Mouse (Mus musculus): ENCODE measurements around the gene Inha. TPM values are rescaled to one million over a fixed set of nuclear protein-coding genes. Genes with fewer than 3 reads are reported as not detected.

Gene Inha
- polyA plus RNA-seq (2015; fragmentation: Nextera tagmentation; extraction: Ambion mirVana), result 3.6 and 4.6 TPM in 2 replicates

GRCm38 (mm10) chr1:75507006-75507405 lies at the start of gene Inha:
Gene Inha, plus strand, starts transcription at chr1:75507077.
- H3K4me3 ChIP-seq, result peak within 1 kb of the TSS; percentile 79
- H3K27ac ChIP-seq, result peak within 1 kb of the TSS; percentile 98
- H3K9ac ChIP-seq, result peak within 1 kb of the TSS; percentile 99
- peaks cover 48% of the 10 kb centered on the region for H3K4me1 ChIP-seq
- no peaks in the 10 kb centered on the region for H3K27me3 ChIP-seq
- H3K9me3 ChIP-seq, result no peaks in the 10 kb centered on the region
- peaks cover 17% of the 10 kb centered on the region for H3K36me3 ChIP-seq
- peak within 1 kb of the TSS; percentile 79 for H3K4me2 ChIP-seq
- ATAC-seq (ENCODE audit: borderline replicate concordance, extremely low read depth, low FRiP score, low TSS enrichment), result no peak
- WGBS, result 47% methylated on average over 10 of the region's 10 CpGs

- no peak overlapping the region for H3K4me3 ChIP-seq
- H3K4me1 ChIP-seq, result peaks cover 22% of the 10 kb centered on the region
- H3K4me2 ChIP-seq, result peak overlapping the region; percentile 77
- no peaks in the 10 kb centered on the region for H3K36me3 ChIP-seq
- 5% methylated on average over 10 of the region's 10 CpGs for WGBS
- H3K27ac ChIP-seq, result no peak overlapping the region
- H3K9ac ChIP-seq, result no peak overlapping the region
- no peaks in the 10 kb centered on the region for H3K9me3 ChIP-seq
- ATAC-seq (ENCODE audit: borderline replicate concordance, extremely low read depth, low FRiP score, low TSS enrichment), result 0 out of 2 replicates have a peak, but pooled peaks have one; percentile 23
- H3K27me3 ChIP-seq, result peaks cover 63% of the 10 kb centered on the region
These were observed 49.2 kb upstream of the Inha start for GRCm38 (mm10) chr1:75457710-75458024.

GRCm38 (mm10) chr1:75458025-75458788 lies 48.7 kb upstream of the Inha start:
- 4% methylated on average over 42 of the region's 42 CpGs for WGBS
- Histone ChIP-seq H3K9ac (peak overlapping the region; percentile 32; the same call in 1 of the 2 replicates), H3K36me3 (no peaks in the 10 kb centered on the region), H3K4me2 (peak overlapping the region; percentile 77), H3K4me1 (peaks cover 22% of the 10 kb centered on the region), H3K27me3 (peaks cover 58% of the 10 kb centered on the region), H3K4me3 (peak overlapping the region; percentile 38), H3K9me3 (no peaks in the 10 kb centered on the region), H3K27ac (peak overlapping the region; percentile 22; the same call in 1 of the 2 replicates)
- peak; percentile 72 for ATAC-seq (ENCODE audit: borderline replicate concordance, extremely low read depth, low FRiP score, low TSS enrichment)

GRCm38 (mm10) chr1:75458789-75459684 lies 47.8 kb upstream of the Inha start:
- 9% methylated on average over 23 of the region's 23 CpGs for WGBS
- H3K9me3 ChIP-seq, result no peaks in the 10 kb centered on the region
- H3K4me1 ChIP-seq, result peaks cover 22% of the 10 kb centered on the region
- H3K27me3 ChIP-seq, result peaks cover 51% of the 10 kb centered on the region
- H3K27ac ChIP-seq, result peak overlapping the region; percentile 22
- H3K9ac ChIP-seq, result peak overlapping the region; percentile 32; the same call in 1 of the 2 replicates
- peak overlapping the region; percentile 38 for H3K4me3 ChIP-seq
- peak overlapping the region; percentile 77 for H3K4me2 ChIP-seq
- no peaks in the 10 kb centered on the region for H3K36me3 ChIP-seq
- ATAC-seq (ENCODE audit: borderline replicate concordance, extremely low read depth, low FRiP score, low TSS enrichment), result no peak; the same call in 1 of the 2 replicates

GRCm38 (mm10) chr1:75460297-75460696 lies 46.6 kb upstream of the Inha start:
- H3K27me3 ChIP-seq, result peaks cover 49% of the 10 kb centered on the region
- H3K4me2 ChIP-seq, result no peak overlapping the region
- ATAC-seq (ENCODE audit: borderline replicate concordance, extremely low read depth, low FRiP score, low TSS enrichment), result no peak
- no peak overlapping the region for H3K9ac ChIP-seq
- no peak overlapping the region for H3K4me3 ChIP-seq
- no peak overlapping the region for H3K27ac ChIP-seq
- H3K36me3 ChIP-seq, result no peaks in the 10 kb centered on the region
- H3K4me1 ChIP-seq, result peaks cover 22% of the 10 kb centered on the region
- no peaks in the 10 kb centered on the region for H3K9me3 ChIP-seq
- WGBS, result 57% methylated on average over 7 of the region's 7 CpGs

- H3K9me3 ChIP-seq, result no peaks in the 10 kb centered on the region
- 47% methylated on average over 1 of the region's 1 CpGs for WGBS
- H3K36me3 ChIP-seq, result no peaks in the 10 kb centered on the region
- H3K4me3 ChIP-seq, result no peak overlapping the region
- H3K4me1 ChIP-seq, result peaks cover 19% of the 10 kb centered on the region
- H3K27me3 ChIP-seq, result peaks cover 36% of the 10 kb centered on the region
- no peak overlapping the region for H3K9ac ChIP-seq
- no peak overlapping the region for H3K4me2 ChIP-seq
- no peak overlapping the region for H3K27ac ChIP-seq
- no peak for ATAC-seq (ENCODE audit: borderline replicate concordance, extremely low read depth, low FRiP score, low TSS enrichment)
These were observed 44.2 kb upstream of the Inha start for GRCm38 (mm10) chr1:75462636-75463035.

GRCm38 (mm10) chr1:75463652-75464204 lies 43.1 kb upstream of the Inha start:
- WGBS, result 67% methylated on average over 5 of the region's 5 CpGs
- Histone ChIP-seq H3K4me2 (no peak overlapping the region), H3K9ac (no peak overlapping the region), H3K9me3 (no peaks in the 10 kb centered on the region), H3K4me3 (no peak overlapping the region), H3K27ac (no peak overlapping the region), H3K4me1 (peaks cover 9% of the 10 kb centered on the region), H3K27me3 (peaks cover 37% of the 10 kb centered on the region), H3K36me3 (no peaks in the 10 kb centered on the region)
- ATAC-seq (ENCODE audit: borderline replicate concordance, extremely low read depth, low FRiP score, low TSS enrichment), result no peak

- Histone ChIP-seq H3K27me3 (peaks cover 39% of the 10 kb centered on the region), H3K4me1 (no peaks in the 10 kb centered on the region), H3K9ac (no peak overlapping the region), H3K4me3 (no peak overlapping the region), H3K4me2 (no peak overlapping the region), H3K36me3 (no peaks in the 10 kb centered on the region), H3K9me3 (no peaks in the 10 kb centered on the region), H3K27ac (no peak overlapping the region)
- ATAC-seq (ENCODE audit: borderline replicate concordance, extremely low read depth, low FRiP score, low TSS enrichment), result peak; percentile 70; the same call in 1 of the 2 replicates
- WGBS, result 7% methylated on average over 14 of the region's 14 CpGs
These were observed 39.5 kb upstream of the Inha start for GRCm38 (mm10) chr1:75467215-75467927.

GRCm38 (mm10) chr1:75469287-75469825 lies 37.5 kb upstream of the Inha start:
- ATAC-seq (ENCODE audit: borderline replicate concordance, extremely low read depth, low FRiP score, low TSS enrichment), result no peak
- Histone ChIP-seq H3K4me3 (no peak overlapping the region), H3K27ac (no peak overlapping the region), H3K4me1 (no peaks in the 10 kb centered on the region), H3K4me2 (no peak overlapping the region), H3K36me3 (peaks cover 7% of the 10 kb centered on the region; the same call in 1 of the 2 replicates), H3K27me3 (peaks cover 39% of the 10 kb centered on the region), H3K9ac (no peak overlapping the region), H3K9me3 (no peaks in the 10 kb centered on the region)
- 75% methylated on average over 17 of the region's 17 CpGs for WGBS

GRCm38 (mm10) chr1:75476441-75476840 lies 30.4 kb upstream of the Inha start:
- no peak overlapping the region for H3K4me3 ChIP-seq
- peaks cover 22% of the 10 kb centered on the region for H3K4me1 ChIP-seq
- H3K36me3 ChIP-seq, result peaks cover 26% of the 10 kb centered on the region
- H3K4me2 ChIP-seq, result no peak overlapping the region
- H3K9me3 ChIP-seq, result no peaks in the 10 kb centered on the region
- peaks cover 31% of the 10 kb centered on the region for H3K27me3 ChIP-seq
- no peak overlapping the region for H3K27ac ChIP-seq
- H3K9ac ChIP-seq, result no peak overlapping the region
- no peak for ATAC-seq (ENCODE audit: borderline replicate concordance, extremely low read depth, low FRiP score, low TSS enrichment)
- 94% methylated on average over 11 of the region's 11 CpGs for WGBS

Data from lung, embryonic 15.5 days (tissue).